Mouse (Mus musculus) kidney, postnatal 0 days (tissue): ENCODE results near the gene Mcam. TPM values are rescaled to one million over a fixed set of nuclear protein-coding genes. Genes with fewer than 3 reads are reported as not detected.

ENCODE experiments used
- ATAC-seq: fragments of 200-750 bp; cut with Nextera tagmentation; replicated peaks from 2 replicates; pipeline ENCODE4 v1.8.0; 2017; ENCODE audit warnings: low read depth, moderate number of reproducible peaks, moderate TSS enrichment, moderate library complexity; ENCODE audit not compliant: low FRiP score
- DNase-seq: peaks from one replicate; pipeline ENCODE4 v3.0.0-alpha.2; 2016; ENCODE audit warnings: low spot score
- H3K27ac ChIP-seq: fragments of 300-500 bp; sonication (generic); 2 replicates; pipeline ENCODE4 v1.5.1; 2014; ENCODE audit warnings: mild to moderate bottlenecking
- H3K27me3 ChIP-seq: fragments of 300-500 bp; sonication (generic); 2 replicates; pipeline ENCODE4 v1.6.1; 2014; ENCODE audit warnings: low read length, mixed read lengths; ENCODE audit not compliant: insufficient read depth
- H3K36me3 ChIP-seq: fragments of 300-500 bp; sonication (generic); 2 replicates; pipeline ENCODE4 v1.6.1; 2014; ENCODE audit warnings: low read length, mixed read lengths; ENCODE audit not compliant: insufficient read depth
- H3K4me1 ChIP-seq: fragments of 300-500 bp; sonication (generic); replicated peaks from 2 replicates; pipeline ENCODE4 v1.6.1; 2014; ENCODE audit warnings: antibody characterized with exemption, low read length, mixed read lengths; ENCODE audit not compliant: insufficient read depth
- H3K4me2 ChIP-seq: fragments of 300-500 bp; sonication (generic); 2 replicates; pipeline ENCODE4 v1.6.1; 2014; ENCODE audit warnings: mild to moderate bottlenecking, low read length, moderate library complexity, mixed read lengths
- H3K4me3 ChIP-seq: fragments of 300-500 bp; sonication (generic); replicated peaks from 2 replicates; pipeline ENCODE4 v1.5.1; 2014; ENCODE audit warnings: low read depth, low read length
- H3K9ac ChIP-seq: fragments of 300-500 bp; sonication (generic); 2 replicates; pipeline ENCODE4 v1.6.1; 2014; ENCODE audit warnings: low read depth, low read length
- H3K9me3 ChIP-seq: fragments of 300-500 bp; sonication (generic); replicated peaks from 2 replicates; pipeline ENCODE4 v1.6.1; 2016; ENCODE audit warnings: low read length, inconsistent platforms, mixed read lengths
- CTCF ChIP-seq: IDR thresholded peaks from 2 replicates; pipeline ENCODE4 v1.5.1; 2016; ENCODE audit warnings: antibody characterized with exemption, low read depth, mild to moderate bottlenecking, moderate library complexity
- WGBS: fragments of 180-500 bp; shearing (Covaris S2); extraction: QIAGEN DNeasy Blood & Tissue Kit; methylation state at CpG from one replicate; pipeline ENCODE4 v1.1.7; 2014; 5-methylcytosine and 5-hydroxymethylcytosine counted together
- polyA plus RNA-seq: library from polyadenylated mRNA; unstranded; fragments of >200 nt; fragmentation: Nextera tagmentation; extraction: Ambion mirVana; gene quantifications from 2 replicates; pipeline ENCODE4 v1.2.1, GENCODE M21; 2015

Mcam gene
- polyA plus RNA-seq, 1 experiment from 2014 or later, result 46.3 TPM

DNA sequence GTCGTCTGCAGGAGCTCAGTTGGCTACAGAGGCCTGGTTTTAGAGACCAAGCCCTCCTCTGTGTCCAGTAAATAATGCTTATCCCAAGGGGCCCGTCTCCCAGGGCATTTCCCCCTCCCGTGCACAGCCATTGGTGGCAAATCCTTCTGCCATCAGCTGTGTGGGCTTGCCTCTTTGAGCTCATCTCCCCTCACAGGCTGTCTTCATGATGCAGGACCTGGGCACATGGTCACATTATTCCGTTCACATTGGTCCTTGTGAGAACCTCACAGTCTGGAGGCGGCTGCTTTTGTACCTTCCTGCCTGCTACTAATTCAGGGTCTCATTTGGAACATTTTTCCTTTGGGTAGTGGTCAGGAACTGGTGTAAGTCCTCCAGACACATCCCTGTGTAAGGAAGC lies 7.7 kb downstream of the Mcam start:
- no peak for ATAC-seq
- H3K9ac ChIP-seq, result no peak overlapping the region
- no peaks in the 10 kb centered on the region for H3K4me1 ChIP-seq
- no peaks in the 10 kb centered on the region for H3K9me3 ChIP-seq
- H3K36me3 ChIP-seq, result 0 out of 2 replicates have a peak, but pooled peaks cover 29% of the 10 kb centered on the region
- no peak overlapping the region for H3K4me2 ChIP-seq
- DNase-seq, result no peak
- H3K27ac ChIP-seq, result no peak overlapping the region
- no peak for TF ChIP-seq CTCF
- 63% methylated on average over 5 of the region's 5 CpGs for WGBS
- H3K27me3 ChIP-seq, result no peaks in the 10 kb centered on the region
- no peak overlapping the region for H3K4me3 ChIP-seq

DNA sequence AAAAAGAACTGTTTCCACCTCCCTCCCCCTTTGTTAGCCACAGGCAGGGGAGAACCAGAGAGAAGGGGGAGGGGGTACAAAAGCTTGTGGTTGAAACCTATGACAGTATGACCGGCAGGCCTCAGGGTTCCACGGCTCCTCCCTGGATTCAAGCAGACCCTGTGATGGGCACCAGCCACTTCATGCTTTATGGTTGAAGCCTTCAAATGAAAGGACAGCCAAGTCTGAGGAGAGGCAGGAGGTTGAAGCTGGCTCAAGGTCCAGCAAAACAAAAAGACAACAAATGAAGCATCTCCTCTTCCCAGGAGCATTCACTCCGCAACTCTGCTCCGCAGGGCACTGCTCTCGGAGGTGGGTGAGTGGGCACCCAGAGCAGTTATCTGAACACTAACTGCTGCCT lies 9.2 kb downstream of the Mcam start:
- 69% methylated on average over 5 of the region's 5 CpGs for WGBS
- no peaks in the 10 kb centered on the region for H3K4me1 ChIP-seq
- H3K9ac ChIP-seq, result no peak overlapping the region
- no peak overlapping the region for H3K4me3 ChIP-seq
- no peak for TF ChIP-seq CTCF
- H3K27me3 ChIP-seq, result no peaks in the 10 kb centered on the region
- no peak for DNase-seq
- H3K27ac ChIP-seq, result peak overlapping the region; percentile 42; the same call in 1 of the 2 replicates
- 0 out of 2 replicates have a peak, but pooled peaks cover 35% of the 10 kb centered on the region for H3K36me3 ChIP-seq
- H3K9me3 ChIP-seq, result no peaks in the 10 kb centered on the region
- H3K4me2 ChIP-seq, result no peak overlapping the region
- ATAC-seq, result no peak

DNA sequence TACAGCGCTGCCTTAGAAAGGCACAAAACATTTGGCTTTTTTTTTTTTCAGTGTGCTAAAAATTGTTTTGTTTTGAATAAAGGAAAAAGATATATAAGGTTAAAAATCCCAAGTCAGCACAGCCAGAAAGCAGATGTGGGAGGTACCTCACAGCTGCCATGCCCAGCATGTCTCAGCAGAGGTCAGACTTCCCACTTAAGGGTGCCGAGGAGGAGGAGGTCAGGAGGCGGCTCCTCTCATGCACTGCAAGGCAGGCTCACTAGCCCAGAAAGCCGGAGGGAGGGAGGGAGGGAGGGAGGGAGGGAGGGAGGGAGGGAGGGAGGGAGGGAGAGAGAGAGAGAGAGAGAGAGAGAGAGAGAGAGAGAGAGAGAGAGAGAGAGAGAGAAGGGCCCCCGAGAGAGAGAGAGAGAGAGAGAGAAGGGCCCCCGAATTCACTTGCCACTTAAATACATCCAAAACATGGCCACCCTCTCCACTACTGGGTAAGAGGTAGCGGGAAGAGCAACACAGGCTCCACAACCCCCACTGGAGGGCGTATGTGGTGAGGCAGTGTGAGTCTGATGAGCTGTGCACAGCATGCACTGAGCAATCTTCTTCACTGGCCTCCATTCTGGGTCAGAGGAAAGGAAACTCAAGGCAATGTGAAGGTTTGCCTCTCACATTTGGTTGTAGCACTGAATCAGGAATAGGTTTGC lies 9.9 kb downstream of the Mcam start:
- peak; percentile 81 for ATAC-seq

DNA sequence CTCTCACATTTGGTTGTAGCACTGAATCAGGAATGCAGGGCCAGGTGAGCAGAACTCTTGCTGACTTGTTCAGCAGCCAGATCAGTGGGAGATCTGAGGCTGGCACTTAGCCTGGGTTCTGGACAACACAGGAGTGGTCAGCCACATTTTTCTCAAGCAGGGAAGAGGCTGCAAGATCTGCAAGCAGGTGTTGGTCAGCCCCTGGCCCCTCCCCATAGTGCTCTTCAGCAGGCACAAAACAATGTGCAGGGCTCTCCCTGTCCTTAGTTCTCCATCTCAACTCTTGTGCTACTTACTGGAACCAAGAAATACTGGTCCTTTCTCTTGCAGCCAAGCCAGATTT lies 10.4 kb downstream of the Mcam start:
- Histone ChIP-seq H3K27me3 (no peaks in the 10 kb centered on the region), H3K9ac (0 out of 2 replicates have a peak overlapping the region, but pooled peaks have one; percentile 8), H3K4me1 (no peaks in the 10 kb centered on the region), H3K4me3 (no peak overlapping the region), H3K9me3 (no peaks in the 10 kb centered on the region), H3K4me2 (no peak overlapping the region), H3K36me3 (0 out of 2 replicates have a peak, but pooled peaks cover 28% of the 10 kb centered on the region), H3K27ac (0 out of 2 replicates have a peak overlapping the region, but pooled peaks have one; percentile 25)
- ATAC-seq, result no peak; the same call in 1 of the 2 replicates
- no peak for DNase-seq
- TF ChIP-seq CTCF, result no peak

More for the DNA sequence above, 9.9 kb downstream of the Mcam start:
- WGBS, result 29% methylated on average over 7 of the region's 8 CpGs
- H3K4me1 ChIP-seq, result no peaks in the 10 kb centered on the region
- H3K9ac ChIP-seq, result 0 out of 2 replicates have a peak overlapping the region, but pooled peaks have one; percentile 8
- peak; percentile 42 for TF ChIP-seq CTCF
- peak; percentile 81 for DNase-seq
- H3K27me3 ChIP-seq, result no peaks in the 10 kb centered on the region
- H3K27ac ChIP-seq, result 0 out of 2 replicates have a peak overlapping the region, but pooled peaks have one; percentile 42
- no peaks in the 10 kb centered on the region for H3K9me3 ChIP-seq
- 0 out of 2 replicates have a peak, but pooled peaks cover 33% of the 10 kb centered on the region for H3K36me3 ChIP-seq
- H3K4me3 ChIP-seq, result no peak overlapping the region
- no peak overlapping the region for H3K4me2 ChIP-seq

DNA sequence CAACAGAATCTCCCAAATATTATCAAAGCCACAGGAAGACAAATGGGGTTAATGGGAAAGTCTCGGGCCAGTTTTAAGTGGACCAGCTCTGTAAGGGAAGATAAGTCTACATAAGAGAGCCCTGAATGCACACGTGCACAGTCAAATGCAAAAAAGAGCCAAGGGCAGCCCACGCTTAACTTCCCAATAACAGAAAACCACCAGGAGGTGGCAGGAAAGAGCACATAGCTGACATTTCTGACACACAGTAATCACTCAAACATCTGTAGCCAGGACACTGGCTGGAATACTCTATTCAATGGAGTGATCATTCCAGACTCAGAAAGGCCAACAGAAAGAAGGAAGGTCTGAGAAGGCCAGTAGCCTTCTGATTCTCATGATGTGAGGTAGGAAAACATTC lies 13.0 kb downstream of the Mcam start:
- Histone ChIP-seq H3K4me2 (no peak overlapping the region), H3K4me1 (no peaks in the 10 kb centered on the region), H3K27me3 (no peaks in the 10 kb centered on the region), H3K9ac (no peak overlapping the region), H3K27ac (no peak overlapping the region), H3K36me3 (0 out of 2 replicates have a peak, but pooled peaks cover 14% of the 10 kb centered on the region), H3K4me3 (no peak overlapping the region), H3K9me3 (no peaks in the 10 kb centered on the region)
- peak; percentile 62 for TF ChIP-seq CTCF
- WGBS, result 66% methylated on average over 3 of the region's 3 CpGs
- ATAC-seq (no peak), DNase-seq (peak; percentile 28)

DNA sequence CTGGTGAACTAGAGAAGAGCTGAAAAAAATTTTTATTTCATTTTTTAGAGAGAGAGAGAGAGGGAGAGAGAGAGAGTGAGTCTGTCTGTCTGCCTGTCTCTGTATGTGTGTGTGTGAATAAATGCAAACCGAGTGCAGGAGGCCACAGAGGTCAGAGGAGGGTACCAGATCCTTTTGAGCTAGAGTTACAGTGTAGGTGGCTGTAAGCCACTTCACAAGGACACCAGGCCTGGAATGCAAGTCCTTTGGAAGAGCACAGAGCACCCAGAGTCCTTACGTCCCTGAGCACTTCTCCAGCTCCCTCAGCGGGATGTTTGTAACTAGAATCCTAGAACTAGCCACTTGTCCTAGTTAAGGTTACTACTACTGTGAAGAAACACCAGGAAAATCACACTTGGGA lies 25.6 kb downstream of the Mcam start:
- no peak for ATAC-seq

More for the DNA sequence above, 25.6 kb downstream of the Mcam start:
- Histone ChIP-seq H3K9ac (no peak overlapping the region), H3K4me3 (no peak overlapping the region), H3K36me3 (peaks cover 53% of the 10 kb centered on the region), H3K27me3 (no peaks in the 10 kb centered on the region), H3K4me1 (no peaks in the 10 kb centered on the region), H3K4me2 (no peak overlapping the region), H3K9me3 (no peaks in the 10 kb centered on the region), H3K27ac (no peak overlapping the region)
- no peak for DNase-seq
- TF ChIP-seq CTCF, result no peak
- WGBS, result 74% methylated on average over 3 of the region's 3 CpGs
